28 mouse cellular contexts compared by ENCODE assay signal in genomic region chr19:14191820-14192219, GRCm38 (mm10).
"Had no signal": no experiment of that assay in that cellular context is flagged by ENCODE, and none has a peak within 500 bp of the region (broad histone marks: within the 10 kb centered on the region; RNA-seq: fewer than 3 reads in every experiment).

No protein-coding gene starts in this region.

- H3K4me1 ChIP-seq: heart, embryonic 12.5 days; hindbrain, embryonic 10.5 days; hindbrain, embryonic 12.5 days; intestine, embryonic 15.5 days; limb, embryonic 10.5 days; limb, embryonic 12.5 days; liver, embryonic 13.5 days; liver, embryonic 15.5 days had no signal

- DNase-seq: gastrocnemius, postnatal 14 days; gastrocnemius, postnatal 36 days; heart, adult 18-20 months; heart, postnatal 10 days; heart, postnatal 4 days; kidney, adult 18-20 months; kidney, adult 8-10 months; kidney, postnatal 10 days; kidney, postnatal 25 days; kidney, postnatal 4 days; liver; liver, embryonic 13.5 days; liver, postnatal 0 days had no signal

- H3K4me2 ChIP-seq: heart, embryonic 12.5 days; hindbrain, embryonic 12.5 days; hindbrain, embryonic 14.5 days; intestine, embryonic 15.5 days; limb, embryonic 12.5 days; liver, embryonic 11.5 days; liver, embryonic 13.5 days; liver, embryonic 15.5 days had no signal

- H3K9ac ChIP-seq: heart, embryonic 12.5 days; hindbrain, embryonic 12.5 days; hindbrain, embryonic 14.5 days; intestine, embryonic 15.5 days; limb, embryonic 12.5 days; liver, embryonic 13.5 days; liver, embryonic 15.5 days; liver, postnatal 0 days had no signal

- H3K27ac ChIP-seq: heart, embryonic 10.5 days; hindbrain, embryonic 10.5 days; hindbrain, embryonic 12.5 days; hindbrain, embryonic 14.5 days; intestine, embryonic 15.5 days; layer of hippocampus, adult 2 months; left cerebral cortex, adult 2 months; limb, embryonic 10.5 days; limb, embryonic 12.5 days; liver, embryonic 13.5 days; liver, embryonic 15.5 days had no signal

- H3K36me3 ChIP-seq: heart, embryonic 10.5 days; heart, embryonic 12.5 days; hindbrain, embryonic 10.5 days; hindbrain, embryonic 12.5 days; intestine, embryonic 15.5 days; limb, embryonic 10.5 days; limb, embryonic 12.5 days; liver, embryonic 13.5 days; liver, embryonic 15.5 days had no signal

- H3K9me3 ChIP-seq: heart, embryonic 10.5 days; heart, embryonic 12.5 days; hindbrain, embryonic 10.5 days; hindbrain, embryonic 12.5 days; intestine, embryonic 15.5 days; limb, embryonic 10.5 days; limb, embryonic 12.5 days; liver, embryonic 13.5 days; liver, embryonic 15.5 days had no signal

- H3K4me3 ChIP-seq: heart, embryonic 10.5 days; heart, embryonic 12.5 days; hindbrain, embryonic 10.5 days; hindbrain, embryonic 12.5 days; intestine, embryonic 15.5 days; layer of hippocampus, adult 2 months; left cerebral cortex, adult 2 months; limb, embryonic 10.5 days; limb, embryonic 12.5 days; liver, embryonic 13.5 days; liver, embryonic 15.5 days had no signal

- ATAC-seq: hindbrain, embryonic 16.5 days; inflammation-experienced regulatory T-cells, adult 6 months; intestine, embryonic 15.5 days; intestine, postnatal 0 days; liver, postnatal 0 days had no signal

- H3K27me3 ChIP-seq: hindbrain, embryonic 12.5 days; intestine, embryonic 15.5 days; limb, embryonic 12.5 days; liver, embryonic 13.5 days; liver, embryonic 15.5 days had no signal
